Mouse (Mus musculus) ES-E14 (cell line): ENCODE measurements around the gene Gpr183.

Experiments used
- CHD2 ChIP-seq: IDR thresholded peaks from 2 replicates; pipeline ENCODE4 v1.6.1; 2014; ENCODE audit warnings: mild to moderate bottlenecking, low read depth, low read length, inconsistent platforms
- HCFC1 ChIP-seq: IDR thresholded peaks from 2 replicates; pipeline ENCODE4 v1.6.1; 2012; ENCODE audit warnings: low read length, inconsistent platforms, borderline replicate concordance; ENCODE audit not compliant: insufficient read depth
- MAFK ChIP-seq: IDR thresholded peaks from 2 replicates; pipeline ENCODE4 v1.6.1; 2014; ENCODE audit warnings: mild to moderate bottlenecking, low read depth, low read length, inconsistent platforms; ENCODE audit not compliant: insufficient read depth
- ZC3H11A ChIP-seq: IDR thresholded peaks from 2 replicates; pipeline ENCODE4 v1.6.1; 2012; ENCODE audit warnings: low read depth, mild to moderate bottlenecking, inconsistent platforms, low read length, borderline replicate concordance
- ZNF384 ChIP-seq: IDR thresholded peaks from 2 replicates; pipeline ENCODE4 v1.6.1; 2012; ENCODE audit warnings: low read depth, low read length, inconsistent platforms

DNA sequence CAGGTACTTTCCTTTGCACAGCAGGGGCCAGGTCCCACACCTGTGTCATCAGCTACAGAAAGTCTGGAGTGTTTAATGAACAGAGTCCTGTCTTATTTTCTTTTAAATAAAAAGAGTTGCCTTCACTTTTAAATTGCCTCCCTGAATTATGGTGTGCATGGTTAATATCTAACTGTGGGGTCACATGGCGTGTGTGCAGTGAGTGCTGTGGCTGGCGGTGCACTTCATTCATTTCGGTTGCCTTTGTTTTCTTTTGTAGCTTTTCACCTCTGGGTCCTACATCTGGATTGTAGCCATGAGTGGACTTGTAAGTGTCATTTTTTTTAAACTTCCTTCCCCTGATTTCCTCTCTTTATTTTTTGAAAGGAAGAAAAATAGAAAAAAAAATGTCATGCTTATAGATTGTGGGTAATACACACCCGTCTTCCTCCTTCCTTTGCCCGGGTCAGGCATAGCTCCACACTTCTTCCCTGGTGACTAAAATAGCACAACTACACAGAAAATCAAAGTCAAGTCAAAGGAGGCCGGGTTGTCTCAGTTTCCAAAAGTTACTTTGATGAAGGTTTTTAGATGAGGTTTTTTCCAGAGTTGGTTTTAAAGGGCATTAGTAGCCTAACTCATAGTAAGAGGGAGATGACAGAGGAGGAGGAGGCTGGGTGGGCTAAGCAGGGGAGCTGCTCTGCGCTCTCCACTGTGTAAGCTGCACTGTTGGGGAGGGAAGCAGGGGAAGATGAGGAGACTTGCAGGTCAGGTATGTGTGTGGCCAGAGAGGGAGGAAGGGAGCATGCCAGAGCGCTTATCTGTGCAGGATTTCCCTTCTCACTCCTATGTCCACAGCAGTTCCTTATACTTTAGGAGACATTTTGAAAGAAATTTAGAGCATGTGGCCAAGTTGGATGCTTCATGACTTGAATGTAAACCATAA, 18.3 kb upstream of the Gpr183 start:
- TF ChIP-seq ZC3H11A (no peak), ZNF384 (no peak), MAFK (no peak), HCFC1 (no peak), CHD2 (no peak)
